Mouse (Mus musculus): Measurements from ENCODE around the gene Rarg.

The Rarg gene

DNA sequence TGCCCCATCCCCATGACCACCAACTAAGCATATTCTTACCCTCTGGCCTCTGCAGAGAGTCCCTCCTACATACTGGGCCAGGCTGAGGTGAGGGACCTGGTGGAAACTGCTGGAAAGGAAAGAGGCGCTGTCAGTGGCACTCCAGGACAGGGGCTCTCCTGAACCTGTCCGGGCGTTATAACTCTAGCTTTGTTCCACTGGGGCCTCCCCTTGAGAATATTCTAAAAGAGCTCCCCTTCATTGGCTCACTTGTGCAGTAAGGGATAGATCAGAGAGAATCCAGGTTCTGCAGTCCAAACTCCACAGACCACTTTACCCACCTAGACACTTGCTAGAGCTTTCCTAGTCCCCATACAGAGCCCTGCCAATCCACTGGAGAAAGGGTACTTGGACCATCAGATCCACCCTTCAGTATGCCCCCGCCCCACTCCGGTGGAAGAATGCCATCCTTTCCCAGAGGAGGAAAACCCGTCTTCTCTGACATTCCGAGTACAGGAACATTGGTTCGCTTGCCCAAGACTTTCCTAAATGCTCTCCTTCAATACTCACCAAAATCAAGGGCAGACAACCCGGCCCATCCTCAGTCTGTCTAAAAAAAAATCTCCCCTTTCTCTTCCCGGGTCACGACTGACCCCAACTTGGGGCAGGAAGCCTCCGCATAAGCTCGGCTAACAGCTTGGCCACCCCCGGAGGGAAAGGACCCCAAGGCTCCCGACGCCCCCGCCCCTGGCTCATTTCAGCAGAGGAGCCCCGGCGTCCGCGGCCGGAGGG, 701 bp downstream of the Rarg start:
- DNase-seq = no peak

DNA sequence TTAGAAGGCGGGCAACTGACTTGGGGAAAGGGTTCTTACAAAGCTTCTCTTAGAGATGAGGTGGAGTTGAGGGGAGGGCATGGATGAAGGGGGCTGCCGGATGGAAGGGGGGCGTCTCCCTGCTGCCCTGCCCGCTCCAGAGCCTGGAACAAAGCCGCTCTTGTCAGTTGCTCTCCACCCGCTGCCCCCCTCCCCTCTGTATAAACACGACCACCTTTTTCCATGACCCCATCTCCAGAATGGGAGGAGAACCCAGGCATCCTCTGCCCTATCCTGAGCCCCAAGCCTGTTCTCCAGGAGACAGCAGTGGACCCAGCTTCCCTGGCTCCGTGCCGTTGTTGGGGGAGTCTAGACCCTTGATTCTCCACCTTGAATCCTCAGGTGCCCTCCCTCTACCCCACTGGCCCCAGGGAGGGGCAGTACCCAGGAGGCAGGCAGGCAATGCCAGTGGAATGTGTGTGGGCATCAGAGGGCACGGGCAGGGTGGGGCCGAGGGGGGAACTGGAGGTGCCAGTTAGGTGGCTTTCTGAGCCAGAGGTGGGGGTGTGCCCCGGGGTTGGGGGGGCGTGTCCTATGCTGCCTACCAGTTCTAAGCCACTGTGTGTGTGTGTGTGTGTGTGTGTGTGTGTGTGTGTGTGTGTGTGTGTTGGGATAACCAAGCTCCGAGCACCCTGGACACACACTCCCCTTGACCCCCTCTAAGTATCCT, 1.6 kb downstream of the Rarg start:
- peak in 1 of 2 experiments; percentile 62 for DNase-seq

DNA sequence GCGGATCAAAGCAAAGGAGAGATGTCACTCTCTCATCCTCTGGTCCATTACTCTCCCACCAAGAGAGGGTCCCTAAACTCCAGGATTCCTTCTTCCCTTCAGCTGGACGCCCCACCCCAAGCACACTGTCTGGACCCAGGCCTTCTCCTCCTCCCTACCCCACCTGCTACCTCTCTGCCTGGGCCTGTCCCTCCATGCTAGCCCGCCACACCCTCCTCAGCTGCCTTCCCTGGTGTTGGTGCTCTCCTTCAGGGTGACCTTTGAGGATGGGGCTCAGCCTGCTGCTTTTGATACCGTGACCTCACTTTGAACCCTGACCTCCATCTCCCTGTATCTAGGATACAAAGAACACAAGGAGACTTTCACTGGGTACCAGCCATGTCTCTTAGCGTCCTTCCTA, 6.8 kb downstream of the Rarg start:
- no peak for DNase-seq

DNA sequence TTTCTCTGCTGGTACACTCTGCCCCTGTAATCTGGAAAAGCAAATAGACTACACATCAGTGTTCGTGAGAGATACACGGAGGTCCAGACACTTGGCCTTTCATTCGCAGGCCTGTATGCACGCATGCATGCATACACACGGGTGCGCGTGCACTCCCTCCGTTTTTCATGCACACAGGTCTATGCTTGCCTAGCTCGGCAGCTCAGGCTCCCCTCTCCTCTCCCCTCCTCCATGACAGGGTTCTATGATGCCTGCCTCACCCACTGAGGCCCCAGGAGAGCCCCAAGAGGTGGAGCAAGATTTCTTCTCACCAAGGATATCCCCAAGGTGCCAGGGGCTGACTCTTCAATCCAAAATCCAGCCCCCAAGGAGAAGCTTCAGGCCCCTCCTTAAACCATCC, 7.3 kb downstream of the Rarg start:
- DNase-seq = no peak

GRCm38 (mm10) chr15:102249251-102249691, 8.0 kb downstream of the Rarg start:
- no peak for DNase-seq

DNA sequence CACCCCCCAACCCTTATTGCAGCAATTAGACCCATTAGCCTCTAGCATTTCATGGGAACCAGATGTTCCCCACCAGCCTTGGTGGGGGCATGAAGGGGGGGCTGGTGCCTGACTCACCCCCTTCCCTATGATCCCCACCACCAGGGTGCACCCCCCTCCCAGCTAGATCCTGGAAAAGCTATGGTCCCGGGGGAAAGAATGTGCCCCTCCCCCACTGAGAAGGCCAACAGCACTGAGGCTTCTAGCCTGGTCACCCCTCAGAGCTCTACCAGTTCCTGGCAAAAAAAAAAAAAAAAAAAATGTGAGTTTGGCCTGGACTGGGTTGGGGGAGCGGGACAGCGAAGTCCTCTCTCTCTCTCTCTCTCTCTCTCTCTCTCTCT, 8.5 kb downstream of the Rarg start:
- no peak for DNase-seq

- DNase-seq = no peak
Measured at GRCm38 (mm10) chr15:102248131-102248811, 9.0 kb downstream of the Rarg start.

DNA sequence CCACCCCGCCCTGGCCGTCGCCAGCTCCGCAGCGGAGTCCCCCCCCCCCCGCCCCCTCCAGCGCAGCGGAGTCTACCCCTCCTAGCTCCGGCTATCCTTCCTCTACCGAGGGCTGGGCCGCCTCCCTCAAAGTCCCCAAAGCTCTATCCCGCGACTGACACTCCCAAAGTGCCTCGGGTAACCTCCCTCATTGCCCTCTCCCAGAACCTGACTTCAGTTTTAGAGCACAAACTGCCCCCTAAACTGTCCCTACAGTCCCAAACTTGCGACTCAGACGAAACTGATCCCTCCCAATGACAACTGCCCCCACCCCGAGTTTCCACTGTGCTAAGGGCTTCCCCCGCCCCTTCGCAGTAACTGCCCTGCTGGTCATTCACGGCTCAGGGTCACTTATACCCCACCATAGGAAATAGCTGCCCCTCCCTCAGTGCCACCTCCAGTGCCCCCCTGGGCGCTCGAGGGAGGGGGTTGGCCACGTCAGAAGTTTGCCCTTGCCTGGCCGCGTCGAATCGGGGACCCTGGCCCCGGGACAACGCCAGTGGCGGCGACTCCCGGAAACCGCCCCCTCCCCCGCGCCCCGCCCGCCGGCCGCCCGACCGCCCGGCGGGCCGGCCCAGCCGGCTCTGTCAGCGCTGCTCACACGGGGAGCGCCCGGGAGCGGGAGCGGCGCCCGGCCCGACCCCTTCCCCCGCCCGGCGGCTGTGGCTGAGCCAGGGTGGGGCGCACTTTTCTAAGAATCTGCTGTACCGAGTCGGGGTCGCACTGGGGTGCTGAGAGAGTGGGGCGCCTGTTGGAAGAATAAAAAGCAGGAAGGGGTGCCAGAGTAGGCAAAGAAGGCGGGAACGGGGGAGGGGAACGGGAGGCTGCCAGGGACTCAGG, 9.8 kb downstream of the Rarg start:
- DNase-seq = peak; percentile 74 to 78

DNA sequence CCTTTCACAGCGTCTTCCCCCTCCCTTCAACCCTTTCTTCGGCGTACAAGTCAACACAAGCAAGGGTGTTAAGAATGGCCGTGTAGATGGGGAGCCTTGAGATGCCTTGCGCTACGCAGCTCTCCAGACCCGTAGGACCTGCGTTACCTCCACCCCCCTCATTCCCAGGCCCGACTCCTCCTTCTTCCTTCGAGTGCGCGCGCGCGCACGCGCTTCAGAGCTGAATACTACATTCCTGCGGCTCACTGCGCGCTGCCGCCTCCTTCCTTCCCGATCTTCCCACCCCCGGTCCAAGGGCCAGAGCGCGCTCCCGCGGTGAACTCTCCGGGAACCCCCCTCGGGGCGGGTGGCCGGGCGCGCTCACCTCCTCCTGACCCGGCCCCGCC, 10.5 kb downstream of the Rarg start:
- peak; percentile 97 to 98 for DNase-seq

- peak; percentile 76 to 77 for DNase-seq
Measured at GRCm38 (mm10) chr15:102245891-102246741, 11.2 kb downstream of the Rarg start.

DNA sequence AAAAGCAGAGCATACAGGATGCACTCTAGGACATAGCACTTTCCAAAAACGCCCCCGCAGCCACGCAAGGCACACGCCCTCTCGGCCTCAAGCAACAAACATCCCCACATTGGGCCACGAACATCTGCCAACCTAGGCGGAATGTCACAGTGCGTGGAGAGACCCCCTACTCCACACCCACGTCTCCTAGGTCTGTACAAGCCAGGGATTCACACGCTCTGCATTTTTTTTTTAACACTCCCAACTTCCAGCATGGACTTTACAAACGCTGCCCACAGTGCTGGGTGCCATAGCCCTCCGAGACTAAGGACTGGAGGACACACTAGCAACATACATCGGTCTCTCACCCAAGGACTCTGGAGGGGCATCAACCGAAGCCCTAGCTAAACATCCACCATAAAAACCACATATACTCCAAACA, 11.8 kb downstream of the Rarg start:
- DNase-seq = no peak

GRCm38 (mm10) chr15:102244306-102245191, 12.8 kb downstream of the Rarg start:
- no peak for DNase-seq

DNA sequence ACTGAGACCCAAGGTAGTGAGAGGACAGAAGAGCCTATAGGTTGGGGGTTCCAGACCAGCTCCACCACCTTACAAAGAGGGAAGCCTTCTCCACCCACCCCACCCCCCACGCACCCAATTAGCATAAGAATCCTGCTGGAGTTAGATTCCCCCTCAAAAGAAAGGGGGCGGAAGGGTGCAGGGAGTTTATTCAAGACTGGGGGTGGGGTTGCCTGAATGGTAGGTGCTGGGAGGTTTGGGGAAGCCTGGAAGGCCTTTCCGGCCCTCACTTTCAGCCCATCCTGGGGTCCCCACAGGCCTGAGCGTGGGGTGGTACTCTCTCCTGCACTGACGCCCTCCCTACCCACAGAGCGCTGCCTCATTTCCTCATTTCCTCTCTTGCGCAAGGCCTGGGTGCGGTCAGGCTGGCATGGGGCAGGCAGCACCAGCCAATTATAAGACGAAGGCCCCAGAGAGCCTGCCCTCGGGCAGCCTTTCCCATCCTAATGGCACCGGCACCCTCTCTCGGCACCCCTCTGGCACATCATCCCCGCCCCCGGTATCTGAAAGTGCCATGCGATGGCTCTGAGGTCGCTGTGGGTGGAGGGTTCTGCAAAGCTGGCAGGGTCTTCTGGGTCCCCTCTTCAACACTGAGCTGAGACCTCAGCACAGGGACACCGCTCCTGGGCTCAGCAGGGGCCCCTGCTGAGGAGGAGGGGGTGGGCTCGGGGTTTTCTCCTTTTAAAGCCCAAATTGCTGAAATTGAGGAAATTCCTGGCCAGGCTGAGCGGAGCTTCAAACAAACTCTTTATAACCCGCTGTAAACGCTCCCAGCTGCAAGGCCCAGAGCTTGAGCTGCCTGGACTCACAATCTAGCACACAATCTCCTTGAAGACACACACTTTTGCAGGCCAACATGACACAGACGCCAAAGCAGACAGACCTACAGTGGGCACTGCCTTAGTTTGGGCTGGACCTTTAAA, 13.8 kb downstream of the Rarg start:
- no peak for DNase-seq

DNA sequence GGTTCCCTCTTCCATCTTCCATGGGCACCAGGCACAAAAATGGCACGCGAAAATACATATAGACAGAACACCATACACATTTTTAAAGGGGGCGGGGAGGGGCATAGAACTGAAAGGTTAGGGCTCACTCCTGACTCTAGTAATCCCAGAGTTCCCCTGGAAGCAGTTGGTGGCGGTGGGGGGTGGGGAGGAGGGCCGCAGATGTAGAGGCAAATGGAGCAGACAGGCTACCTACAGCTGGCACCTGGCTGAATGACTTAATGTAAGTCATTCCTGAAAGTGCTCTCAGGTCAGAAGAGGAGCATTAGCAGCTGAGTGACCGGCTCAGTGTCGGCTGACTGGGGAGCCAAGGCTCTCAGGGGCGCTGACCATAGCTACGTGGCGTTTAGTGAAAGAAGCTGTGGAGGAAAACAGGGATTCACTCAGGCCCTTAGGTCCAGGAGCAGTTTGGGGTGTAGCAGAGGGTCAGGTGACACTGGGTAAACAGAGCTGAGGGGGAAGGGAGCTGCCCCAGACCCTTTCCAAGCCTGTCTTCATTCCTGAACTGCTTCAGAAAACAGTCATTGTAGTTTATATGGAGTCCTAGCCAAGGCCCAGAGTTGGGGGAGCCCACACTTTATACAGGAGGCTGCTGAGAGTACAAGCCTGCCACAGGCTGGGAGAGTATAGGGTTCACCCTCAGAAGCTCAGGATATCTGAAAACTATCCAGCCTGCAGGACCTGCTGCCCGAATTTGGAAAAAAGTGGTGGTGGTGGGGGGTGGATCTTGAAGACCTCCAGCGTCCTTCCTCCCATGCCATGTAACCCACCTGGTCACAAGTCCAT, 14.7 kb downstream of the Rarg start:
- DNase-seq = no peak

GRCm38 (mm10) chr15:102240607-102241006, 16.7 kb downstream of the Rarg start:
- peak; percentile 55 to 62 for DNase-seq

GRCm38 (mm10) chr15:102239851-102240250, 17.5 kb downstream of the Rarg start:
- DNase-seq = no peak

DNA sequence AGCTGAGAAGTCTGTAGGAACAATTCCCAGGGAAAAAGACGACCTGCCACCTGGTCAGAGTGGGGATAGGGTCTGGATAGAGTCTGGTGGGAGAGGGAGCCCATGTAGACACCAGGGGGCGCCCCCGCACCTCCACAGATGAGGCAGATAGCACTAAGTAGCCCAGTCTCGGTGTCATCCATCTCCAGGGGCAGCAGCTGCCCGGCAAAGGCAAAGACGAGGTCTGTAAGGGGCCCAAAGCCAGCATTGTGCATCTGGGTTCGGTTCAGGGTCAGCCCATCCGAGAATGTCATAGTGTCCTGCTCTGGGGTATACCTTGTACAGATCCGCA, 18.1 kb downstream of the Rarg start:
- peak; percentile 67 to 85 for DNase-seq

GRCm38 (mm10) chr15:102238543-102239259, 18.6 kb downstream of the Rarg start:
- DNase-seq = no peak

All from kidney, adult 8-10 months (tissue).